Mouse (Mus musculus) gastrocnemius, postnatal 14 days (tissue): ENCODE data around the gene Dnajc17. TPM values are rescaled to one million over a fixed set of nuclear protein-coding genes. Genes with fewer than 3 reads are reported as not detected.

Experiments used
- DNase-seq: peaks from one replicate; pipeline ENCODE4 v3.0.0; 2021; ENCODE audit warnings: mixed read lengths
- intact Hi-C: fragments of 180-260 bp; cut with DNase I; formaldehyde crosslinking; loops from one replicate; pipeline ENCODE4 v1.15.1; 2025; ENCODE audit warnings: low total_unique reads
- long read RNA-seq, 2 experiments: library from polyadenylated mRNA; stranded (forward); transcript quantifications; one replicate each; pipeline ENCODE4 v2.0.0; 2021
- total RNA-seq, 2 experiments: library from RNA; stranded (reverse); gene quantifications; 2 replicates each; pipeline ENCODE4 v1.2.3; 2021

Dnajc17 gene
- total RNA-seq: 1 to 10 TPM; 8.2 to 8.9 TPM
- long read RNA-seq, experiment 1, transcript Dnajc17-201 (11 exons, 1,008 nt): major isoform, 5 of 9 reads
- long read RNA-seq, experiment 1, partial matches to known transcripts: 1 of 9 reads
- long read RNA-seq, experiment 1, other reads (novel, unspliced or antisense): 3 of 9 reads
- long read RNA-seq, experiment 2, partial matches to known transcripts: 0 of 6 reads
- long read RNA-seq, experiment 2, other reads (novel, unspliced or antisense): 4 of 6 reads

- intact Hi-C loops: no loop called here
- peak; percentile 96 for DNase-seq
Measured at GRCm38 (mm10) chr2:119208344-119209175, at the start of gene Dnajc17, which contains the start of gene Zfyve19. Gene Dnajc17 (minus strand): TSS chr2:119208795. Gene Zfyve19 (plus strand): TSS chr2:119208617.

DNA sequence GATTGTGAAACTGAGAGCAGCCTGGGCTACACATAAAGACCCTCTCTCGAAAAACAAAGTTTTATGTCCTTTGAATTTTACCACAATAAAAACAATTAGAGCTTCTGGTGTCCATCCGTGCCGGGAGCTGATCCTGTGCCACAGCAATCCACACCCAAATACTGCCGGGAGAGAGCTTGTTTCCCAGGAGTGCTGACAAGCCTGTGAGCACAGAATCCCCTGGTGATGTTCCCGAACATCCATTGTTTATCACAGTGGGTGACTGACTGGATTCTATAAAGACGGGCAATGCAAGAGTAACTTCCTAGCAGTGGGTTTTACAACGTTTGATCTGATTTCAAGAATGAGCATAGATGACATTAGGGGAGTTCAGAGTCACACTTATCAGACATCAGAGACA, 46.4 kb upstream of the Dnajc17 start:
- no peak for DNase-seq
- intact Hi-C loops: no loop called here

GRCm38 (mm10) chr2:119250826-119251478, 42.4 kb upstream of the Dnajc17 start:
- peak; percentile 82 for DNase-seq
- intact Hi-C loops: loop anchor here (2.0 kb wide), 1 partner anchor 36 kb away; no protein-coding TSS in a partner anchor

DNA sequence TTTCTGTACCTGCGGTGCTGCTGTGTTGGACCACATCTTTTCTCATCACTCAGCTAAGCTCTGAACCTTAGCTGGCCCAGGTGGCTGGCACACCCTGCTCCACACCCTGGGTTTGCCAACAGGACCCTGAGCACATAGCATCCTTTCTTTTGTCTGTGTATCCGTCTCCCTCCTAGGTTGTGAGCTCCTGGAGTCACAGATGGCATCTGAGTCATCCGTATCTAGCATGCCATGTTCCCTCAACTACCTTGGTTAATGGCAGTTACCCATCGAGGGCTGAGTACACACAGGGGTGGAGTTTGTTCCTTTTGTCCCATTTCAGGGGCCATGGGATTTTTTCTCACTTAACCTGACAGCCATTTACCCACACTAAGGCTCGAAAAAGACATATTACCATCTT, 41.8 kb upstream of the Dnajc17 start:
- DNase-seq: no peak
- intact Hi-C loops: loop anchor here (2.0 kb wide), 1 partner anchor 36 kb away; no protein-coding TSS in a partner anchor

DNA sequence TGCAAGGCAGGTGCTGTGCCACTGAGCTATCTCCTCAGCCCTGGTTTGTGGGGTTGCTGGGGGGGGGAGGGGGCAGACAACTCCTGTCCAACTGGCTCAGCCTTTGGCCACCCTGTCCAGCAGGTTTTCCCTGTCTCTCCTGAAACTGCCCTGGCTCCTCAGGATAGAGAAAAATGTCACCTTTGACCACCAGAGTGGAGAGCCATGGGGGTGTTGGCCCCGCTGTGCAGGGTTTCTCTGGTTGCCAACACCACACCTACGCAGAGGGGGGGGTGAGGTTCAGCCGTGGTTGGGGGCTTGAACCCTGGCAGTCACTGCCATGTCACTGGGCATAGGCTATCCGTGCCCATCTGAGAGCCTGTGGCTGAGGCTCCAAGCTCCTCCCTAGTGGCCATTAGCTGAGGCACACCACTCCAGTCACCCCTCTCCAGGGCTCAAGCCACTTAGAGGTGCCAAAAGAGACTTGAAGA, 41.0 kb upstream of the Dnajc17 start:
- DNase-seq: no peak
- intact Hi-C loops: loop anchor here (2.0 kb wide), 1 partner anchor 37 kb away; no protein-coding TSS in a partner anchor

DNA sequence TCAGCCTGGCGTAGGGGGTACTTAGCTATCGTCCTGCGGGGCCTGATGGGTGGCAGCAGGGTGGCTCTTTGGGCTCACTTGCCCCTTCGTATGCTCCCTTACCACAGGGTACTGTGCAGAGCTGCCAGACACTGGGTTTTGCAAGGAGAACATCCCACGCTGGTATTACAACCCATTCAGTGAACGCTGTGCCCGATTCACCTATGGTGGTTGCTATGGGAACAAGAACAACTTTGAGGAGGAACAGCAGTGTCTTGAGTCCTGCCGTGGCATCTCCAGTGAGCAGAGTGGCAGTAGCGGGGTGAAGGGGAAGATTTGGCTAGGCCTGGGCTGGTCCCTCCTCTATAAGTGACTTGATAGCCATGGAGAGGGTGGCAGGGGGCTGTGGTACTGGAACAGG, 39.3 kb upstream of the Dnajc17 start:
- intact Hi-C loops: no loop called here
- no peak for DNase-seq

GRCm38 (mm10) chr2:119245246-119245645, 36.7 kb upstream of the Dnajc17 start:
- no peak for DNase-seq
- intact Hi-C loops: no loop called here

GRCm38 (mm10) chr2:119242548-119242947, 34.0 kb upstream of the Dnajc17 start:
- intact Hi-C loops: no loop called here
- no peak for DNase-seq

DNA sequence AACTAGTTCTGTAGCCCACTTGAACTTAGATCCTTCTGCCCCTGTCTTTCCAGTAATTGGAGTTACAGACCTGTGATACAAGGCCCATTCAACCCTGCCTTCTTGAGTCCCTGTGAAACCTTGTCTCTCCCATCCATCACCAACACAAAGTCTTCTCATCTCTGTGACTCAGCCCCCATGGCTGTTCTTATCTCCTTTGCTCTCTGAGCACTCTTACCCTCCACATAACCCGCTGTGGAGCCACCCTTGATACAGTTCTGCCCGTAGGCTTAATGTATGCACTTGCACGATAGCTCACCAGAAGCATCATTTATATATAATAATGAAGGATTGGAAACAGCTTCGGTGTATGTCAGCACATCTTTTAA, 32.2 kb upstream of the Dnajc17 start:
- DNase-seq: no peak
- intact Hi-C loops: no loop called here

- DNase-seq: no peak
- intact Hi-C loops: no loop called here
Measured at GRCm38 (mm10) chr2:119240075-119240818, 31.7 kb upstream of the Dnajc17 start.

DNA sequence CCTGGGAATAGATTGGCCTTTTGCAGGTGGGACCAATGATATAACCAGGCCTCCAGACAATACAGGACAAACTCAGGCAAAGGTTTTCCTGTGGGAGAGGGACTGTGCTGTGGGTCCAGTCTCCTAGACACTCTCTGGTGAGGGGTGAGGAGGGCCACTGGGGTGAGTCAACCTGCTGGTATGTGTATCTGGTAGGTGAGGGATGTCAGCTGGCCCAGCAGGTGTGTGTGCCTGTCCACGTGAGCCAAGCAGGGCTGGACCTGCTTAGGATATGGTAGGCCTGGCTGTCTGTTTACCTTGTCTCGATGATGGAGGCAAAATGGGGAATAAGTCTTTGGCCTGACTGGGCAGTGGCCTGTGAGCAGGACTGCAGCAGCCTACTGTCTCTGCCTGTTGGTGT, 30.1 kb upstream of the Dnajc17 start:
- no peak for DNase-seq
- intact Hi-C loops: no loop called here

DNA sequence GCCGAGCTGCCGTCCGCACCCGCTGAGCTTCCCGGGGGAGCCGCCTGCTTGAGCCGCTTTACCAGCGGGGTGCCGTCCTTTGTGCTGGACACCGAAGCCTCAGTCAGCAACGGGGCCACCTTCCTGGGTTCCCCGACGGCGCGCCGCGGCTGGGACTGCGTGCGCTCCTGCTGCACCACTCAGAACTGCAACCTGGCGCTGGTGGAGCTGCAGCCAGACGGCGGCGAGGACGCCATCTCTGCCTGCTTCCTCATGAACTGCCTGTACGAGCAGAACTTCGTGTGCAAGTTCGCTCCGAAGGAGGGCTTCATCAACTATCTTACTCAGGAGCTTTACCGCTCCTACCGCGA, 29.3 kb upstream of the Dnajc17 start:
- DNase-seq: no peak
- intact Hi-C loops: no loop called here

GRCm38 (mm10) chr2:119237210-119237870, 28.7 kb upstream of the Dnajc17 start, which contains the start of gene Spint1:
Gene Spint1 (plus strand): TSS chr2:119237362.
- DNase-seq: no peak
- intact Hi-C loops: no loop called here

DNA sequence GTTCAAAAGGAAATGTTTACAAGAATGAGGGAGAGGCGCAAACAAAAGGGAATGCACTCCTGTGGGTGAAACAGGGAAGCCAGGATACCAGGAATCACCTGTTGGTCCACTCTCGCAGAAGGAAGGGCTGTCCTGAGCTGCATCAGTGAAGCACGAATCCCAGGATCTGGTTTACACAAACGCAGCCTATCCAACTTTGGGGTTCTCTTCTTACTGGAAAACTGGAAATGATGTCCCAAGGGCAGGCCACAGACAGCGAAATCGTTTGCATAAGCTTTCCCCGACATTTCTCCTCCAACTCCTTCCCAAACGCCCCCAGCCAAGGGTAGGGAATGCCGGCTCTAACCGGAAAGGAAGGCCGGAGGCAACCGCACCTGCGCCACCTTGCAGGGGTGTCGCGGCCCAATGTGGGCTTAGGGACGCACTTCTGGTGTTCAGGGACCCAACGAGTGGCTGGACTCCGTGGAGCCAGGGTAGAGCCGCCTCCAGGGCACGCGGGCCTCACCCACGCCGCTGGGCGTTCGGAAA, 28.2 kb upstream of the Dnajc17 start:
- intact Hi-C loops: no loop called here
- no peak for DNase-seq

GRCm38 (mm10) chr2:119229775-119230704, 21.4 kb upstream of the Dnajc17 start, which contains the start of gene Ppp1r14d:
Gene Ppp1r14d (minus strand): TSS chr2:119229906.
- intact Hi-C loops: no loop called here
- no peak for DNase-seq

DNA sequence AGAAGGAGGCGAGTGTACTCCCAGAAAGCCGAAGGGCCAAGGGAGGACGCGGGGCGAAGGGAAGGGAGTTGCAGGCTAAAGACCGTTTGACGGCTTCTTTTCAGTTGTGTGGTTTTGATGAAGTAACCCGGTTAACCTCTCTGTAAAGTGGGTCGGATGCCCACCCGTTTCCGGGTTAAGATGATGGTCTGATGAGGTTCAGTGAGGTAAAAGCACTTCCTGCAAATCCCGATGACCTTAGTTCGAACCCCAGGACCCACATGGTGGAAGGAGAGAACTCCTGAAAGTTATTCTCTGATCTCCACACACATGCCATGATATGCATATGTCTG, 547 bp upstream of the Dnajc17 start:
- intact Hi-C loops: no loop called here
- no peak for DNase-seq

DNA sequence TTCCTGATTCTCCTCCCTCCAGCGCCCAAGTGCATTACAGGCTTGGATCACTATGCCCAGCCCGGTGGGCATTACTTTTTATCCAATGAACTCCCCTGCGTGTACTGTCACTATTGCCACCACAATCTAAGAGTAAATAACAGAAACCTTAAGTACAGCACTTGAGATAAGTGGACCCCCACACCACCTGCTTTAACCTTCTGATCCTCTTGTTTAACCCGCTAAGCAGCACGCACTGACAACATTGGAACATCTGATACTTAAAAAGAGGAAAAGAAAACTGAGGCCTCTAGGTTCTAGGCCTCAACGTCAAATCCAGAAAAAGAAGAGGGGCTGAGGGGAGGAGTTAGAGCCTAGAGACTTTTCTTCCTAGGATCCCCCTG, 643 bp downstream of the Dnajc17 start:
- intact Hi-C loops: no loop called here

GRCm38 (mm10) chr2:119203871-119204460, 4.6 kb downstream of the Dnajc17 start:
- DNase-seq: no peak
- intact Hi-C loops: no loop called here

More for the DNA sequence above, 643 bp downstream of the Dnajc17 start:
- no peak for DNase-seq
